Mouse (Mus musculus): ENCODE data around the gene Prkch.
"Not testable (repeated sequence)": the region's sequence is repeated elsewhere in the genome, so short reads cannot be mapped to it uniquely, and the experiment has no call there.

Prkch gene

DNA sequence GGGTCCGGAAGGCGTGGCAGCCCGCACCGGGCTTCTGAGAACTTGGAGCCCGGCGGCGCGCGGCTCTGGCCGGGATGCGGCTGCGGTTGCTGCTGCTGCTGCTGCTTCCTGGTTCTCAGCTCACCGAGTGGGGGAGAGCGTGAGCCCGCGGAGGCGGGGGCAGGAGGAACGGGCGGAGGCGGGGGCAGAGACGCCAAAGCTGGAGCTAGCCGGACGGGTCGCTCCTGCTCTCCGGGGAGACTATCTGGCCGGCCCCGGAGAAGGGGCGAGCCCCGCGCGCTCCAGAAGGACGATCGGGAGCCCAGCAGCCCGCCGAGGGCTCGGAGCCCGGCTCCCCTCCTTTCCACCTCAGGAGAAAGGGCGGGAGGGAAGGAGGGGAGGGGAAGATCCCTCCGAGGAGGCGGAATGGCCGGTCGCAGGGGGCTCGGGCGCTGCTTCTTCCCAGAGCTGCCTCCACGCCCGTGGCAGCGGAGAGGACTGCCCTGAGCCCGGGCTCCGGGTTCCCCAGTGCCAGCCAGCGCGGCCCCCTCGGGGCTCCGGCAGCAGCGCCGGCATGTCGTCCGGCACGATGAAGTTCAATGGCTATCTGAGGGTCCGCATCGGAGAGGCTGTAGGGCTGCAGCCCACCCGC is at the start of gene Prkch:
TSS of gene Prkch (plus strand) at position 187 of the 631 bp plus-strand sequence.
- peak; percentile 66 for DNase-seq (ENCODE audit: low spot score)

DNA sequence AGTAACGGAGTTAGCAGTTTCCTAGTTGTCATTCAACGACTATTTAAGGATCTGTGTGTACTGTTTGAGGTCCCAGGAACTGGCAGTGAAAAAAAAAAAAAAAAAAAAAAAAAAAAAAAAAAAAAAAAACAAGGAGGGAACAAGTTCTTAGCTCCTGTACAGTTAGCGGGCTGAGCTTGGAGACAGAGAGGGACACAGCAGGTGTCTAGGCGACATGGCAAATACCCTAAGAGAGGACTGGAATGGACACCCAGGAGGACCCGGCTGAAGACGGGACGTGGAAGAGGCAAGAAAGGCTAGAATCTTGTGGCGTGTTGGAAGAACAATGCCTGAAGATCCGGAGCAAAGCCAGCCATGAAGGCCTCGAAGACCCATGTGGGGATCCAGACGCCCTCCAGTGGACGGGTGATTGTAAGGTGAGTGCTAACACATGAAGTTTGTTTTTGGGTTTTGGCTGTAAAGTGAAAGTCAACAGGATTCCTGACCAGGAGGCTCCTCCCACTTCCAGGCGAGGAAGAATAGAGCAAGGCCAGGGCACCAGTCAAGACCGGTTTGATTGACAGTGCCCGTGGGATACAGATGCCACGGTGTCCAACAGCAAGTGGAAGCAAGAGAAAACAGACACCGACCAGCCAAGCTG is 47.0 kb upstream of the Prkch start:
- DNase-seq (ENCODE audit: low spot score) = no peak

DNA sequence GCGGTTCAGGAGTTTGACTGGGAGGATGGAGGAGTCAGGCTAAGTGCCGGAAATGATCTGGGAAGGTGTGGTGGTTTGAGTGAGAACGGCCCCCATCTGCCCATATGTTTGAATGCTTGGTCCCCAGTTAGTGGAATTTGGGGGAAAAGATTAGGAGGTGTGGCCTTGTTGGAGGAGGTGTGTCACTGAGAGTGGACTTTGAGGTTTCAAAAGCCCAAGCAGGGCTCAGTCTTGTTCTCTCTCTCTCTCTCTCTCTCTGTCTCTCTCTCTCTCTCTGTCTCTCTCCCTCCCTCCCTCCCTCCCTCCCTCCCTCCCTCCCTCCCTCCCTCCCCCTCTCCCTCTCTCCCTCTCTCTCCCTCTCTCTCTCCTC is 46.5 kb upstream of the Prkch start:
- DNase-seq (ENCODE audit: low spot score) = not testable (repeated sequence)

DNA sequence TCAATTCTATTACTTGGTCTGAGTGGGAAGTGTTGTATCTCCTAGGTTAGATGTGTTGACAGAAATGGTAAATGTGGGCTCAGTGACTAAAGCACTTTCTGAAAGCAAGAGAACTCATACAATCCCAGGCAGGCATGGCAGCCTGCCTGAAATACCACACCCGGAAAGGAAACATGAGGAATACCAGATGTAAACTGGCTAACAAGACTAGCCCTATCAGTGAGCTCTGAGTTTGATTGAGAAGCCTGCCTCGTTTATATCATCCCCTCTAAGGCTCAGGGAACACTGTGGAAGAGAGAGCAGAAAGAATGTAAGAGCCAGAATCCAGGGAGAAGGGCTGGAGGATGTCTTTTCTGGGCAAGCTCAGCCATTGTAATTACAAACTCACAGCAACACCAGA is 45.4 kb upstream of the Prkch start:
- DNase-seq (ENCODE audit: low spot score) = no peak

DNA sequence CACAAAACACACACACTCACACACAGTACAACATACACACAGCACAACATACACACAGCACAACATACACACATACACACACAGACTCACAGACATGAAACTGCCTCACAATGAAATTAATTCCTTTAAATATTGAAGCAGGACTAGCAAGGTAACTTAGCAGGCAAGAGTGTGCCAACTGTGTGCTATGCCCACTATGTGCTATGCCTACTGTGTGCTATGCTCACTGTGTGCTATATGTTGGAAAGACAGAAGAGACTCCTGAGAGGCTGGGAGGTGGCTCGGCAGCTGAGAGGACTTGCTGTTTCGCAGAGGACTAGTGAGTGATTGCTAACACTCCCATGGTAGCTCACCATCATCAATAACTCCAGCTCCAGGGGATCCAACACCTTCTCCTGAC is 44.2 kb upstream of the Prkch start:
- DNase-seq (ENCODE audit: low spot score) = no peak

DNA sequence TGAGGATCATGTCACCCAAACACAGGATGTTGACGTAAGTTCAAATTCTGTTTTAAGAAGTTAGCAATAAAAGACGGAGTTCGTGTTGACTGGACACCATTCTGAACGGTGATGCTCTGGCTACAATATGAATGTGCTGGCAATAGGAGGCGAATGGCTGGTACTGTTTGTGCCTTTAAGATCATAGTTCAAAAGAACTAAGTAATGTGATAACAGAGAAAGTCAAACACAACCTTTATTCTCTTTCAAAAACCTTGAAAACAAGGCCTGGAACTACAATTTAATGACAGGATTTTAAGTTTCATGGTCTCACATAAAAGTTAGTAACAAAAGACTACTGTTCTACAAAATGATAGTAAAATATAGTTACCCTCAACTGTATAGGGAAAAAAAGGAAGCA is 41.4 kb upstream of the Prkch start:
- DNase-seq (ENCODE audit: low spot score) = no peak

DNA sequence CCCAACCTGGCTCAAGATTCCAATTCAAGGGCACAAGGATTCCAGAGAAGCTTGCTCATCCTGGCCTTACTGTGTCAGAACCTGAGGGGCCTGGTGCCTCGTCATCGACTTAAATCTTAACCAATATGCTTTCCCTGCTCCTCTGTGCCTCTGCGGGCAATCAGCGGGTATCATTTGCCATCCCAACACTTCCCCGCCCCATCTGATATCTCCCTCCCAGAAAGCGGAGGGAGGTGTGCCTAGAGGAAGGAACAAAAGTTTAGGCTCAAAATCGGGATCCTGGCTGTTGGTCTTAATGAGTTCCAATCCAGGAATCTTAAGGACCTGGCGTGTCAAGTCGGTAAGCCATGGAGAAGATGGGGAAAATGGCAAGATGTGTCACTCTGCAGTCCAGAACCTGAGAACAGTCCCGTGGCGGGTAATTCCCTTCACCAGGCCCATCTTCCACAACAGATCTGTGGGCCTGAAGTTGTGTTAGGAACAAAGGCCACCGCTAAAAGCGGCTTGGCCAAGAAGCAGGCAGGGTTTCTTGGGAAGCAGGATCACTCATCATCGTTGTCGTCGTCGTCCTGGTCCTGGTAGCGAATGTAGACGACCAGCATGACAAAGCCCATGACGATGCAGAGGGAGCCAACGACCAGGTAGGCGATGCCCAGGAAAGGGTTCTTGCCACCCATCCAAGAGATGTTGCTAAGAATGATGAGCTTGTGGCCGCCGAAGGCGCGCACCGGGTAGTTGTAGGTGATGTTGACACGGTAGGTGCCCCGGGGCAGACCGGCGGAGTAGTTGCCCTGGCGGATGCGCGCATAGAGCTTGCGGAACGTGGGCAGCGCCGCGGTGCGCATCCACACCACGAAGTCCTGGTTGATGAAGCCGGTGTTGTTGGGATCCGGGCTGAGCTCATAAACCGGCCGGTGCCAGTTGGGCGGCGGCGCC is 39.6 kb upstream of the Prkch start:
- DNase-seq (ENCODE audit: low spot score) = no peak

DNA sequence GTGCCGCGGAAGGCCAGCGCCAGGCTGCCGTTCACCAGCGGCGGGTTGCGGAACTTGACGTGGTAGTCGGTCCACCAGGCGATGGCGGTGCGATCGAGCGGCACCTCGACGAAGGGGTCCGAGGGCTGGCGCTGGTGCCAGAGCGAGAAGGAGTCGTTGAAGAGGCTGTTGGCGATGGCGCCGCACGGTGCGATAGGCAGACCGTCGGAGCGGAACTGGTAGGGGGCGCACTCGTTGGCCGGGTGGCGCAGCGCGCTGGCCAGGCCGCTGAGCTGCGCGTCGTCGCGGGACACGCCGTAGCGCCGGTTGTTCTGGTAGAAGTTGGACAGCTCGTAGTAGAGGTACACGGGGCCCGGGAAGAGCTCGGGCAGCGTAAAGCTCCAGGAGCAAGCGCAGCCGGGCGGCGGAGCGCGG is 38.9 kb upstream of the Prkch start:
- DNase-seq (ENCODE audit: low spot score) = peak; percentile 44

DNA sequence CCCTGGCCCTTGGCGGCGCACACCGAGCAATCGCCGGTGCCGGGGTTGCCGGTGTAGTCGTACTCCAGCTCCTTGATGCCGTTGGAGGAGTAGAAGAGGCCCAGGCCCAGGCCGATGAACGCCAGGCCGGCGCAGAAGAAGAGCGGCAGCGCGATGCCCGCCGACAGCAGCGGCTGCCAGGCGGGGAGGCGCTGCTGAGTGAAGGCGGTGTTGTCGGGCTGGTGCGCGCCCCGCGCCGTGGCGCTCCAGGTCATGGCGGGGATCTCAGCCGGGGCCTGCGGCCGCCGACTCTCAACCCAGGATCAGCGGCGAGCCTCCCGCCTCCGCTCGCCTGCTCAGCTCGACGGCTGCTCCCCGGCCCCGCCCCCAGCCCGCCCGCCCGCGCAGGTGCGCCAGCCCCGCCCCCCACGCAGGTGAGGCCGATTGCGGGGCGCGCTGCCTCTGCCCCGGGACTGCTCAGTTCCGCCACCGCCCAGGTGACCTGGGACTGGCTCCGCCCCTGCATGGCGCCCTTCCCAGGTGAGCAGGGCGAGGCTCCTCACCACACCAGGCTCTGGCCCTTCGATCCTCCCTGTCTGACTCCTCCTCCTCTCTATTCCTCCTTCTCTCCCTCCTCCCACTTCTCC is 38.4 kb upstream of the Prkch start, which contains the start of gene Tmem30b:
TSS of gene Tmem30b (minus strand) at position 307 of the 626 bp plus-strand sequence.
- peak; percentile 27 for DNase-seq (ENCODE audit: low spot score)

DNA sequence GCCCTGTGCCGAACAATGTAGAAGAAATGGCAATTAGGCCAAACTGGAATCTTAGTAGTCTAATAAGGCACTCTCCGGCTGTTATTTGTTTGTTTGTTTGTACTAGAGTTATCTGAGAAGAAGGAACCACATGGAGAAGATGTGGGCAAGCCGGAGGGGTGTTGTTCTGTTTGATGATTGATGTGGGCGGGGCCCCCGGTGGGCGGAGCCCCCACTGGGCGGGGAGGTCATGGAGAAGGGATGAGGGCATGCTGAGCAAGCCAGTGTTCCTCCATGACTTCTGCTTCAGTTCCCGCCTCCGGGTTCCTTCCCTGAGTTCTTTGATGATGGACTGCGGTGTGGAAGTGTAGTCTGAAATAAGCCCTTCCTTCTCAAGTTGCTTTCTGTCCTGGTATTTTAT is 37.0 kb upstream of the Prkch start:
- no peak for DNase-seq (ENCODE audit: low spot score)

DNA sequence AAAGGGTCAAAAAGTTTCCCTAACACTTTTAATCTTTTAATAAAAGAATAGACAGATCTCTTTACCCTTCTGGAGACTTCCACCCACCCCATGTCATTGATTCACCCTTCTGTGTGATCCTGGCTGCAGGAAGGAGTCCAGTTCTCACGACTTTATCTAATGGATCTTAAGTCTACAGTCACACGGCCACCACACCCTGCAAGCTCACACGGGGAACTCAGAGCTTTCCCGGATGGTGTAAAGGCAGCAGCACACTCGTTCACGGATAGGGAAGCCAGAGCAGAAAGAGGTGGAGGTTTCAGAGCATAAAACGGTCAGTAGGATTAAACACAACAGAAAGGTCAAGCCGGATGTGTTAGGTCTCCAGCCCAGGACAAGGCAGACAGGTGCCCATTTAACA is 36.3 kb upstream of the Prkch start:
- DNase-seq (ENCODE audit: low spot score) = no peak

DNA sequence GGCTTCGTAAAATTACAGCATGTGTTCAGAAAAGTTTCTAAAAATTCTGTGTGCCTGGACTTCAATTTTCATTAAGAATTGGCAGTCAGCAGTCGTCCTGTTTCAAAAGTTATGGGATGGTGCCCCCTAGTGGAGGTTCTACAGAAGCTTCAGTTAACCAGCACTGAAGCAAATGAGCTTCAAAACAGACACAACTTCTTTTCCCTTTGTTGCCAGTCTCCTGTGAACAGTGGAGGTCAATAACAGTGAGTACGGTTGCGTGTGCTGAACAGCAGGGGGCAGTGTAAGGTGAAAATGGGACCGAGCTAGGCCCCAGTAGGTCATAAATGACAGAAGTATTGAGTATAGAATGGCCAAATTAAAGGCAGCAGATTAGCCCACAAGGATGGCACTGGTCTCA is 30.4 kb upstream of the Prkch start:
- peak; percentile 69 for DNase-seq (ENCODE audit: low spot score)

DNA sequence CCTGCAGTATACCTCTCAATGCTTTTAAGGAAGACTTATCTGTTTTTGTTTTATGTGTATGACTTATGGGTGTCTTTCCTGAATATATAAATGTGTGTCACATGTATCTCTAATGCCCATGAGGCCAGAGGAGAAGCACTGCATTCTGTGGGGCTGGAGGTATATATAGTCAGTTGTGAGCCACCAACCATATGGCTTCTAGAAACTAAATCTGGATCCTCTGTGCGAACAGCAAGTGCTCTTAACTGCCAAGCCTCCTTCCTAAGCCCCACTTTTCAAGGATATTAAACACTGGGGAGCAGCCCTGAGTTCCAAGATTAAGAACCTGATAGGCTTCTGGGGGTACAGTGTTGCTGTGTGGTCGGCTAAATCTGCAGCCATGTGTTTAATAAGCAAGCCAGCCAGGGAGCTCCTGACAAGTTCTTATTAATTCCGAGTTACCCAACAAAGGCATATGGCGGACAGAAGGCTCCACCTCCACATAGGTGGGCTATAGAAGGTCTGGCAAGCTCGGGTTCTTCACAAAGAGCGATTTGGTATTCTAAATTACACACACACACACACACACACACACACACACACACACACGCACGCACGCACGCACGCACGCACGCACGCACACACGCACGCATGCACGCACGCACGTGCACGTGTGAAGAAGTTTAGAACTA is 25.9 kb upstream of the Prkch start:
- DNase-seq (ENCODE audit: low spot score) = no peak

DNA sequence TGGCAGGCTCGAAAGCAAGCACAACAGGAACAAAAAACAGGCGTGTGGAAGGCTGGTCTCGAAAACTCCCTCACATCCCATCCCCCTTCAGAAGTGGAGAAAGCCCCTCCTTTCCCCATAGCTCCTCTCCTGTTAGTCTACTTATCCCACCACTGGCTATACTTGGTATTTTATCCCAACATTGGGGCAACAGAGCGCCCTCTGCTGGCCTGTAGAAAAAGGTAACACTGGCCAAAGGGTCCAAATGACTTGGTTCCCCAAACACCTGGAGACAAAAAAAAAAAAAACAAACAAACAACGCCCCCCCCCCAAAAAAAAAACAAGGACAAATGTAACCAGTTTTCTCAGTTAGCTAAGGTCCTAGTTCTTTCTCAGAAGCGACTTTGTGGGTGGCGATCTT is 24.5 kb upstream of the Prkch start:
- no peak for DNase-seq (ENCODE audit: low spot score)

DNA sequence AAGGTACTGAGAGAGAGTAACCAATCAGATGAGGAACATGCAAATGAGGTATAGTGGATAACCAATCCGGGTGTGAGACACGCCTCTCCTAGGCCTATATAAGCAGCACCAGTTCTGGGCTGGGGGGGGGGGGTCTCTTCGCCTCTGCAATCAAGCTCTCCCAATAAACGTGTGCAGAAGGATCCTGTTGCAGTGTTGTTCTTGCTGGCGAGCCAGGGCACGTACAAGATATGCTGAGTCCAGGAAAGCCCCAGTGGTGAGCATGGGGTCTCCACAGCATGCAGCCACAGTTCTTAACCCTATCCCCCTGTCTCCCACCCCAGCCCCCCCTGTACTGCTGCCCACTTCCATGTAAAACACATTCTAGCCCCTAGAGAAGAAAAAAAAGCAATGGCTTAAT is 21.5 kb upstream of the Prkch start:
- DNase-seq (ENCODE audit: low spot score) = not testable (repeated sequence)

DNA sequence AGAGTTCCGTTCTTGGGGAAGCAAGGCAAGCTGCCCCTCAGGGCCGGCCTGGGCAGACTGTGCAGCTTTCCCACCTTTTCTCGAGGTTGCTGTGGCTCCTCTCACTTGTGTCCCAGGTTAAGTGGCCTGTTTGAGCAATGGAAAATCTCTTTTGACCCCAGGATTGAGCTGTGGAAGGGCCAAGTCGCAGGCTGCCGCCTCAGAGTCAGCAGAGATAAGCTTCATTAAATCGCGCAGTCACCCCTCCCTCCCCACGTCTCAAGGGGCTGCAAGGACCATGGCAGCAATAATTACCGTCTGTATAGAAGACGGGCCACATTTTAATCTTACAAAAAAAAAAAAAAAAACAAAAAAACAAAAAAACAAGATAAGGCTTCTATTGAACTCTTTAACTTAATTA is 20.4 kb upstream of the Prkch start:
- no peak for DNase-seq (ENCODE audit: low spot score)

DNA sequence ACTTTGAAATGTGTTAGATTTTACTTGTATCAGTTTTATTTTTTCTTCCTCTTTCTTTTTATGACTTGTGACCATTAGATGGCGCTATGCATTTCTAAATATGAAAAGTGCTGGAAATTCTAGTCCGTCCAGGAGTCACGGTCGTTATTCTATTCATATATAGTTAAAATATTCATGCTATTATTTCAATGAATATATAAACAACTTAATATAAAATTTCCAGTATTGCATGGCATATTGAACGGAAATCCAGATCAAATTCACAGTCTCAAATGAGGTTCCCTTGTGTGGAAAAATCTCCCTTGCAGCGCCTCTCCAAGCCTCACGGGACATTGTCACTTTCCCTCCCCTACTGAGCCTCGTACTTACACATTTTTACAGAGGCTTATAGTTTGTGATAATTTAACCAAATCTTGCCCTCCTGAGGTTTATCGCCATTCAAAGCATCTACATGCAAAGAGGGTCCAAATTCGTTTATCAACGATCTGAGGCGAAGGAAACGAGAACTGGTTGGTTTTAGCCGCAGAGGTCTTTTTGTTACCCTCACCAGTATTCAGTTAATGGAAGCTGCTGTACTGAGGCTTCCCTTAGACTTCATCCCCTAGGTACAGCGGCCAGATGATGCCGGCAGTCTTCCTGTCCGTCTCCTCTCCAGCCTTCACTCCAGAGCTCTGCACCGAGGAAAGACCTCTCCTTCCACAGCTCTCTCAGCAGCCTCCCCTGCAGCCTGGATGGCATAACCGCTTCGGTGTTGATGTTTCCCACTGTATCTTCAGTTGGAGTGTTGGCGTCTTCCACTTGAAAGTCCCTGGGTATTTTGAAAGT is 19.6 kb upstream of the Prkch start:
- no peak for DNase-seq (ENCODE audit: low spot score)

DNA sequence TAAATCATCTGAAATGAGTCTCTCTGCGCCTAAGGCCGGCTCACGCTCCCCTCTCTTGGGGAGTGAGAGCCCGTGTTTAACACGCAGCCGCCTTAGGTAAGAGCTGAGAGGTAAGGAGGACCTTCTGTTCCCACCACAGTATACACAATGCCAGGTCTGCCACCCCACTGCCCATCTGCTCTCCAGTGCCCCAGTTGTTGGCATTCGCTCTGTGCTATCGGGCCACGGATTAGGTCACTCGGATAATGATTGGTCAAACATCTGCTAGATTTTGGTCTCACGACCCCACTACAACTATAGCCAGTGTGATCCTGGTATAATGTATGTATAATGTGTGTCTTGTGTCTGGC is 19.0 kb upstream of the Prkch start:
- DNase-seq (ENCODE audit: low spot score) = no peak

DNA sequence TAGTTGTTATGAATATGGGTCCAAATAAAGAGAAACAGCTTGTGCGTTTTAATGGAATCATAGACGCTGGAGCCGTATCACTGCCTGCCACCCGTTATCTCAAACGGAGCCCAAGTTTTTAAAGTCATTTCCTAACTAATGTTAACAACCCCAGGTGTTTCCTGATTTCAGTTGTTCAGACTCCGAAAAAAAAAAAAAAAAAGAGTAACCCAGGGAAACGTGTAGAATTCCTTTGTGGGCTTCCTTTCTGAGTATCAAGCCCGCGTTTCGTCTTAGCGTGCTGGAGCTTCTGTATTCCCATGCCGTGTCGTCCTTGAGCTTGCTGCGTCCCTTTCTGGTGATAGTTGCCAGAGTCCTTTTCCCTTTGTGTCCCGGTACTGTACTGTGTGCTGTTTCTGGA is 10.0 kb upstream of the Prkch start:
- DNase-seq (ENCODE audit: low spot score) = no peak

DNA sequence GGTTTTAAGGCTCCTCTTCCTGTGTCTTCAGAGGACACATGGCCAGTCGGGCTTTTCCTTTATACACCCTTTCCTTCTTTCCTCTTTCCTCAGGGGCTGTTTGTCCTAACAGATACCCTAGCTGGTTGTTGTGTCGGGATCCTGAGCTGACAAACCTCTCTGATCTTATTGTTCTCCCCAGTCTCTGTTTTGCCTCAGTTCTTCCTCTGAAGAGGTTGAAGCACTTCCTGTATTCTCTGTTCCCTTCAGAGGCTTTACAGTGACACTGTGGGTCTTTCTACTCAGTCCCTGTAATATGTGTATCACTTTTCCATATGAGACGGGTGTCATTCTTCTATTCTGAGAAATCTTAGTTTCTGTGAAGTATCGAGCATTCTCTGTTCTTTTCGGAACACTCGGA is 6.5 kb upstream of the Prkch start:
- DNase-seq (ENCODE audit: low spot score) = no peak

DNA sequence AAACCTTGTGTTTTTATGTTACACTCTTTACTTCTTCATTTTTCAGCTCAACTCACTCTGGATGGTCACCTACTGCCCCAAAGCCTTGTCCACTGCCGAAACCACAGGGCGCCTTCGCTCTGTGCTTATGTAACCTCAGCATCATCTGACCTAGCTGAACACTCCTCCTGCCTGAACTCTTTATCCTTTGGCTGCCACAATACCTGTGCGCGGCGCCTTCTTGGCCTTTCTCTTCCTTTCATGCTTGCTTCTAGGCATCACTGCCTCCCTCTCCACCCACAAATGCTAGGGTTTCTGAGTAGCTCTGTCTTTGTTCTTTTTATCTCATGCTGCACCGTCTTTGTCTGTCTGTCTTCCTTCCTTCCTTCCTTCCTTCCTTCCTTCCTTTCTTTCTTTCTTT is 3.8 kb upstream of the Prkch start:
- DNase-seq (ENCODE audit: low spot score) = no peak

Measured in ovary, postnatal 14 days (tissue).